Mouse (Mus musculus) ES-Bruce4 (cell line): ENCODE measurements around the gene App.

Source experiments
- CTCF ChIP-seq: IDR thresholded peaks from one replicate; pipeline ENCODE4 v1.8.1; 2011; ENCODE audit warnings: low read depth, low read length
- EP300 ChIP-seq: IDR thresholded peaks from 2 replicates; pipeline ENCODE4 v1.6.1; 2011; ENCODE audit warnings: low read depth, low read length; ENCODE audit not compliant: insufficient read depth
- POLR2A ChIP-seq: IDR thresholded peaks from one replicate; pipeline ENCODE4 v1.8.1; 2011; ENCODE audit warnings: low read length; ENCODE audit not compliant: insufficient read depth

- TF ChIP-seq CTCF (no peak), POLR2A (no peak), EP300 (no peak)
Observed at GRCm38 (mm10) chr16:85074889-85075288, 98.7 kb downstream of the App start.
